Mouse (Mus musculus) testis, postnatal 10 days (tissue): ENCODE data around the gene Ctps2.
"Not testable (repeated sequence)": the region's sequence is repeated elsewhere in the genome, so short reads cannot be mapped to it uniquely, and the experiment has no call there.

Experiments used
- DNase-seq: peaks from one replicate; pipeline ENCODE4 v3.0.0; 2021; ENCODE audit warnings: low spot score

Ctps2 gene

DNA sequence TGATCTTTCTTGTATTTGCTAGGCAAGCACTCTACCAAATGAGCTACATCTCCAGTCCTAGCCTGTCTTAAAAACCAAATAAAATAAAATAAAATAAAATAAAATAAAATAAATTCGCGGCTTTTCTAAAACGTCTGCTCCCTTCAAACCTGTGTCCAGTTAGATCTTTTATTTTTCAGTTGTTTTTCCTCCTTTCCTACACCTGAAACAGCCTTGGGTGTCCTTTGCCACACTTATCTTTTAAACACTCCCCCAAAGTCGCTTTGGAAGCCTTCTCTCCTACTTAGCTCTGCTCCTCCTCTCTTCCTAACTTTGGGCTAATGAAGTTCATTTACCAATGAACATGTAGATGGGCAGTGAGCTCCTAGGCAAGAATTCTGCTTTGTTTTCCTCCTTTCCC lies at the start of gene Ctps2:
Ctps2 (plus strand) TSS at position 301 of the 400 bp plus-strand sequence.
- no peak for DNase-seq

GRCm38 (mm10) chrX:162868294-162868965 lies 32.6 kb upstream of the Ctps2 start:
- DNase-seq, result no peak

- DNase-seq, result peak; percentile 46
Observed at GRCm38 (mm10) chrX:162871734-162872517, 29.1 kb upstream of the Ctps2 start.

DNA sequence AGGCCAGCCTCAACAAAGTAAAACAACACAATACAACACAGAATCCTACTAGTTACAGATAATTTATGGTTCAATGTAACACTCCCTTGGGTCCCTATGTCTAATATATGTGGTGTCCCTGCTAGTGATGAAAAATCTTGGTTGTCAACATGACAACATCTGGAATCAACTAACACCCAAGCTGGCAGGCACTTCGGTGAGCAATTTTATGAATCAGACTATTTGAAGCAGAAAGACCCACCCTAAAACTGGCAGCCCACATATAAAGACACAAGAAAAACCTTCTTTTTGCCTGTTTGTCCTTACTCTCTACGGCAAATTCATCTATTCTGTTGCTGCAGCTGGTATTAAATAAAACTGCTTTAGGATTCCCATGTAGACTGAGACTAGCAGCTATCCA lies 27.3 kb upstream of the Ctps2 start:
- DNase-seq, result no peak

DNA sequence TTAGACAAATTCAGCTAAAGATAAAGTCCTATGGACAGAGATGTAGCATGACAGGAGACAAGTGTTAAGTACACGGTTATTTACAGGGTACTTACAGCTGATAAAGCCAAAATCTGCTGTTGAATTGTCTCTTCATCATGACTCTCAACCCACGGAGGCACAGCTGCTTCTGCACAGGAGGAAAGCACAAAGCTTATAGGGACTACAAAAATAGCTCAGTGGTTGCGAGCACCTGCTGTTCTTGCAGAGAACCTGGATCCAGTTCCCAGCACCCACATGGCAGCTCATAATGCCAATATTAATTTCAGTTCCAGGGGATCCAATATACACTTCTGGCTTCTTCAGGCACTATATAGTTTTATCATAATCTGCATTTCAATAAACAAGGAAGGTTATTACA lies 22.8 kb upstream of the Ctps2 start:
- no peak for DNase-seq

DNA sequence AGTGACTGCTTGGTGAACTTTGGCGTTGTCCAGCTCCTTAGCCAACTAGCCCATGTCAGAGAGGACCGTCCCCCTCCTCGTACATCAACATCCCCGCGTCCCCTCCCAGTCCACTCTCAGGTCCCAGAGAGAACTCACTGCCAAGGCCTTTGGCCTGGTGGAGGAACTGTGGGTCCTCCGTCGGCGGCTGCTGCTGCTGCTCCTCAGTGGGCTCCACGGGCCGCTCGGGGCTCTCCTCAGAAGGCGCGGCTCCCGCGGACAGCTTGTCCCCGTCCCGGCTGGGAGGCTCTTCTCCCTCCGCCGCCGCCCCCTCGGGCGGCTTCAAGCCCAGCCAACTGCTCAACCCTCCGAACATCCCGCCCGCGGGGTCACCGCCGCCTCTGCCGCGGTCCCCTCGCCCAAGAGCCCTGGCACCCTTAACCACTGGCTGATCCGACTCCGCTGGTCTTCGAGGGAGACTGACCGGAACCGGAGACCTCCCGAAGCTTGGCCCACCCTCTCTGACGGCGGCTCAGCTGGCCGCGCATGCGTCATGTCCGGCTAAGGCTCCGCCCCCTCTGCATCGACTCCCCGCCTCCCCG lies 13.0 kb upstream of the Ctps2 start, which contains the start of gene Syap1:
Syap1 (minus strand) TSS at position 517 of the 581 bp plus-strand sequence.
- peak; percentile 91 for DNase-seq

DNA sequence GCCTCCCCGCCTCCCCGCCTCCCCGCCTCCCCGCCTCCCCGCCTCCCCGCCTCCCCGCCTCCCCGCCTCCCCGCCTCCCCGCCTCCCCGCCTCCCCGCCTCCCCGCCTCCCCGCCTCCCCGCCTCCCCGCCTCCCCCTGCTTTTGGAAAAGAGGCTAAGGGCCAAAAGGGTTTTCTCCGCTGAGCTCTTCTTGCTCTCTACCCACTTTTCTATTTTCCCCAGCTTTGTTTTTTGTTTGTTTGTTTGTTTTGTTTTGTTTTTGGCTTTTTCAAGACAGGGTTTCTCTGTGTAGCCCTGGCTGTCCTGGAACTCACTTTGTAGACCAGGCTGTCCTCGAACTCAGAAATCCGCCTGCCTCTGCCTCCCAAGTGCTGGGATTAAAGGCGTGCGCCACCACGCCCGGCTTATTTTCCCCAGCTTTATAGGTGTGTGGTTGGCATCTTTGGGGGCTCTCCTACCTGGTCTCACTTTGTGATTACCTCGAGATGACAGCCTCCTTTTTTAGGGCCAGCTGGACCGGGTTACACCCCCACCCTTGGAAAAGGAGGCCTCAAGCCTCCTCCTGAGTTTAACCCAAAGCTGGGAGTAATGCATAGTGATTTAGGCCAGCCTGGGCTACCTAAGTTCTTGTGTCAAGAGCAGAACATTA lies 12.3 kb upstream of the Ctps2 start:
- not testable (repeated sequence) for DNase-seq

DNA sequence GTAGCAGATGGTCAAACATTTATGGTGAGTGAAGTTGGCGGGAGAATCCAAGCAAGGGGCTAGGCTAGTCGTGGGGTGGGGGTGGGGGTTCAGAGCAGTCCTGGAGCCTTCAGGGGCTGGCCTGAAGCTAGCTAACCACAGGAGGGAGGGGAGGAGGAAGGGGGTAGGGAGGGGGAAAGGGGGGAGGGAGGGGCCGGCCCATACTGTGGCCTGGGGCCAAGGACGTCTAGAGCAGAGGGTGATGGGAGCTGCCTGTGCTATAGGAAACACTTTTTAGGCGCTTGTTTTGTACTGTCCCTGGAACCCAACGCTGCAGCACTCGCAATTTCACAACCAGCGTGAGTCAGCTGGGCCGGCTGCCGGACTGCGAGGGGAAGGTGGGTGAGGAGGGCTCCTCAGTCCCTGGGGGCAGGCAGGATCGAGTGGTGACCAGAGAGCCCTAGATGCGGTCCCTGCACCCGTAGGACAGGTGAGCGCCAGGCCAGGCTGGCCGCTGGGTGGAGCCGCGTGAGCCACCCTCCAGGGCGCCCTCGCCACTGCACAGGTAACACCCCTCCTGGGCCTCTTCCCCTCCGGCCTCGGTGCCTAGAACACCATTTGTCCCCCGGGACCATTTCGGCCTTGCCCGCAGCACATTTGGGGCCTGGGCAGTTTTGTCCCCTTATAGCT lies 467 bp downstream of the Ctps2 start:
- DNase-seq, result peak; percentile 62

- peak; percentile 42 for DNase-seq
Observed at GRCm38 (mm10) chrX:162902040-162902734, 1.1 kb downstream of the Ctps2 start.

- no peak for DNase-seq
Observed at GRCm38 (mm10) chrX:162907554-162907953, 6.5 kb downstream of the Ctps2 start.

DNA sequence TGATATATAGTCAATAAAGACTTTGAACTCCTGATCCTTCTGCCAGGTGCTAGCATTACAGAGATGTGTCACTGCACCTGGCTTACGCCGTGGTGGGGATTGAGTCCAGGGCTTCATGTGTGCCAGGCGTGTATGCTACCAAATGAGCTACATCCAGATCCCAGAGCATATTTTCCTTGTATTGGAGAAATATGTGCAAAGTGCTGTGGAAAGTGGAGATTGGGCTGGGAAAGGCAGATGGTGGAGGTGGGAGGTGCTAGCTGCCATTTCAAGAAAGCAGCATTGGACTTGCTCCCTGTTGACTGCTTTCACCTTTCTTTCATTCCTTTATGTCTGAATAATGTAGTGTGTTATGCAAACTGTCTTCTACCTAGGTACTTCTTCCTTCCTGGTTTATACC lies 12.6 kb downstream of the Ctps2 start:
- no peak for DNase-seq

- peak; percentile 72 for DNase-seq
Observed at GRCm38 (mm10) chrX:162915697-162916096, 14.7 kb downstream of the Ctps2 start.

DNA sequence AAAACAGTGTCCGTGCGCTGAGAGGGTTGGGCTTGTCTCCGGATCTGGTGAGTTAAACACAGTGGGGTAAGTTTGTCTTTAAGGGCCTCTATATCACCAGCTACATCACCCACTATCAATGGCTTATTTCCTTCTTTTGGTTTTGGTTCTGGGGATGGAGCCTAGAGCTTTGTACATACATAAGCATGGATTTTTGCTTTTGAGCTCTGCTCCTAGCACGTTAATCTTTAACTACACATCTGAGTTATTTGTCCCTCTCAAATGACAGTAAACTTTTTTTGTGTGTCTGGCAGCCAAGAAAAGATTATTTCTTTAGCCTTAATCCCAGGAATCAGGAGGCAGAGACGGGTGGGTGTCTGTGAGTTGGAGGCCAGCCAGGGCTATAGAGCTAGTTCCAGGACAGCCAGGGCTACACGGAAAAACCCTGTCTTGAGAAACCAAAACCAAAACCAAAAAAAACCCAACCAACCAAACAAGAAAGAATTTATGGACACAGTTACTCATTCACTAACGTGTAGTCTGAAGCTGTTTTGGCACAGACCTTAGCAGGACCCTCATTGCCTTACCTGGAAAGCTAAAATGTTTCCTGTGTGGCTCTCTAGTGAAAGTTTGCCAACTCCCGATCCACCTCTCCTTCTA lies 20.6 kb downstream of the Ctps2 start:
- no peak for DNase-seq

DNA sequence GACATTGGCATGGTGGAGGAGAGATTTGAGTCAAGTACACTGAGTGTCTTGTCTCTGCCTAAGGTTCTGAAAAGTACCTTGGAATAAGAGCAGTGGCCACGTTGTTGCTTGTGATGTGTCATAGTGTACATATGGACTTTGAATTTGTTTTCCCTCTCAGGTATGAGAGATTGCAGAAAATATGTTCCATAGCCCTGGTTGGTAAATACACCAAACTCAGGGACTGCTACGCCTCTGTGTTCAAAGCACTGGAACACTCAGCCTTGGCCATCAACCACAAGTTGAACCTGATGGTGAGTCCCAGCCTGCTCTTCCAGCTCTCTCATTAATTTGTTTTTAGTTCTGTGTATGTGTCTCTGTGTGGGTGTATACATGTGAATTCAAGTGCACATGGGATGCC lies 30.4 kb downstream of the Ctps2 start:
- no peak for DNase-seq

GRCm38 (mm10) chrX:162942027-162942426 lies 41.0 kb downstream of the Ctps2 start:
- DNase-seq, result no peak

DNA sequence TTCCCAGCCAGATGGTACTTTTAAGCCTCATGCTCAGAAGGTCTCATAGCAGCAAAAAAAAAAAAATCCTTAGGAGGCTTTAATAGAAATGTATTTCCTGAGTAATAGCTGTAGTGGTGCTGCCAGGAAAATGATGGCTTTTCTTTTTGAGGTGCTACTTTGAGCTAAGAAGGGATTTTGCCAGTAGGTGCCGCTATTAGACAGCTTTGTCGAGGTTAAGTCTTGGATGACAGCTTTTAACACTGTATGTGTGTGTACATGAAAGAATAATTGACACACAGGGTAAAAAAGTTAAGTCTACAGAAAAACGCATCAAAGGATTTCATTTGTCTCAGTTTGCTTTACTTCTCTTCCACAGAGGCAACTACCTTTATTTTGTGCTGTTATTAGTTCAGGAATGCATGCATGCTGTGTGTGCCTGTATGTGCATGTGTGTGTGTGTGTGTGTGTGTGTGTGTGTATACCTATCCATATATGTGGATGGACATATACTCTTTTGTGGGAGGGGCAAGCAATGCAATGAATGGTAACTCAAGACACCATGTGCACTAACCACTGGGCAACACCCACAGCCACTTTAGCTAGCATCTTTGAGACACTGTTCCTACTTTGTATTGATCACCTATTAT lies 48.9 kb downstream of the Ctps2 start:
- DNase-seq, result peak; percentile 40

GRCm38 (mm10) chrX:162957921-162958320 lies 56.9 kb downstream of the Ctps2 start:
- no peak for DNase-seq

DNA sequence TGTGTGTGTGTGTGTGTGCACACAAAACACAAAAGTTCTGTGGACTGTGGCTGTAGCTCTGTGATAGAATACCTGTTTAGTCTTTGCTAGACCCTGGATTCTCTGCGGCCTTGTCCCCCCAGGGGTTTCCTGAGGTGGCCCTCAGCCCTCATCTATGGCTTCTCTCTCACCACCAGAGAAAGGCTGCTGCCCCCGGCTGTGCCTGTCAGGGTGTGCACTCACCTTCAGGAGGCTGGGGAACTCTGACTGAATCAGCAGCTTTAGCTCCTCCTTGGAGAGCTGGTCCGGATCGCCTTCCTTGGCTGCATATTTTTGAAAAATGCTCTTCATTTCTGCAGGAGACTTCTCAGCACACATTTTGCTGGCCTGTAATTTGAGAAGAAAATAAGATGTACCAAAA lies 62.8 kb downstream of the Ctps2 start:
- DNase-seq, result no peak

DNA sequence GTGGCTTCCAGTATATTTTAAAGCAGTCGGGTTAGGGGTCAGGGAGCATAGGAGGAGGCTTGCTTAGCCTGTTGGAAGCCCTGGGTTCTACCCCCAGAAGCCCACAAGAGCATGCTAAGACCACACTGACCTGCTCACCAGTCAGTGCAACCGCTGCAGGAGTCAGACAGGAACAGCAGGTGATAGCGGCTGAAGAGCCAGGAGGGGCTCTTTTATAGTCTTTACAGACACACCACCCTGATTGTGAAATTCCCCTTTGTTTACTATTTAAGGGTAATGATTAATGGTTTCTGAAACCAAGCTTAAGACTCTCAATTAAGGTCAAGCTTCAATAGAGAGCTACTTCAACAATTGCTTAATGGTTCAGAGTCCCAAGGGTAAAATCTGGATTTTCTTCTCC lies 63.3 kb downstream of the Ctps2 start, which contains the start of gene S100g:
S100g (minus strand) TSS at position 217 of the 400 bp plus-strand sequence.
- no peak for DNase-seq

GRCm38 (mm10) chrX:162967456-162967855 lies 66.4 kb downstream of the Ctps2 start:
- DNase-seq, result no peak
